Mouse (Mus musculus): Measurements from ENCODE around the gene Vwa1.

DNA sequence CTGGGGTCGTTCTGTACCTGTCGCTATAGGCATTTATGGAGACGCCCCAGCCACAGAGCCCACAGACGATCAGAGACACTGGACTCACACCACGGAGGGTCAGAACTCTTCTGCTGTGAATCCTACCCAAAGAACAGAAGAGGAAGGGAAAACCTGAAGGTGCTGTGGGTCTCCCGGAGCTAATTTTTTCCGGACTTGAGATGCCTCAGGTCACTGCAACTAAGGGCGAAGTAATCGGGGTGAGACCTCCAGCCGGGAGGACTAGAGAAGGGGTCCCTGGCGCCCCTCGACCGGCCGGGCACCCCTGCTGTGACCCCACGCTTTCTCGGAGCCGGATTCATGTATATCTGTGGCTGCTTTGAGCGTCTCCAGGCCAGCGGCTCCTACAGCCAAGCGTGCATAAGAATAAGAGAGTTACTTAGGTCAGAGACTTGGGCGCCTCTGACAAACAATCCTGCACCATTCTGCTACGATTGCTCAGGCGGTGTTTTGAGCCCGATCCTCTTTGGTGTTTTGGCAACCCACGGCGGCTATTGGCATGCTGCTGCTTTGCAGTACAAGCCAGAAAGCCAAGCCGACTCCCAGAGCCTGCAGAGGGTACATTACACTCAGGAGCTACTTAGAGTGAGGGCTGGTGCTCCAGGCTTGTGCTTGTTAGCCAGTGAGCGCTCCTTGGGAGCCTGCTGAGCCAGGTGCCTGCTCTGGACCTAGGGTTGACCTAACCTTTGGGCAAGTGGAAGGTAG, 13.0 kb downstream of the Vwa1 start:
- TF ChIP-seq CTCF (IDR thresholded peaks at IDR 0.05; ENCODE audit: low read depth) (no peak), EP300 (IDR thresholded peaks at IDR 0.05; ENCODE audit: low read depth) (no peak; the same call in 1 of the 2 replicates)

Data from liver, postnatal 0 days (tissue).